In the genomic region with DNA sequence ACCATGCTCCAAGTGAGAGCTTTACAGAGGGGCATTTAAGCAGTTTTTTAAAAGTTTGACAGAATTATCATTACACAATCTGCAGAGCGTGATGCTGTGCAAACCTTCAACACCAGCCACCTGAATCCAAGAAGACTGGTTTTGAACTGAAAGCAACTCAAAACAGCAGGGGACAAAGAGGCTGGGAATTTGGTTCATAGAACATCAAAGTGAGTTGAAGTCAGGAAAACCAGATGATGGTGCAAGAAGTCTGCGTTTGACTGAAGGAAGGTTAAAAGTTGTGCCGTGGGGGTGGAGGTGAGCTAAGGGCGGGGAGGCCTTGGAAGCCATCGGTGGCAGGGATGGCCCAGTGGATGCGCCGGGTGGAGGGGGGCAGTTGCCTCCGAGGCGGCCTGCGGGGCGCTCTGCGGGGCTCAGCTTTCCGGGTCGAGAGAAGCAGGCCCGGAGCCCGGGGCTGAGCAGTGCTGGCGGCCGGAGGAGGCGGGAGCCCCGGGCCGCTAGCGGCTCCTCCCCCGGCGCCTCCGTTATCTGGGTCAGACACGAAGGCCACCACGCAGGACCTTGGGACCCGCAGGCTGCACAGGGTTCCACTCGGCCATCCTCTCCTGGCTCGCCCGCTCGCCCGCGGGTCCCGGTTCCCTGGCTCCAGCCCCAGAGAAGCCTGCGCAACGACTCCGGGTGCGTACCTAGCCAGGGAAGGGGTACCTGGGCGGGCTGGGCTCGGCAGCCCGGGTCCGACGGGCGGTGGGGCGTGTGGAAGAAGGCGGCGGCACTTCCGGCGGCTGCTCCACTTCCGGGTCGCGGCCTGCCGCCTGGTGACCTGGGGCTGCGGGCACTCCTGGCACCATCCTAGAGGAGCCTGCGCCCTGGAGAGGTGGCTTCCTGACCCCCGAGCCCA, we compare ENCODE assay signal across 7 mouse cellular contexts. TPM values are rescaled to one million over a fixed set of nuclear protein-coding genes. Genes with fewer than 3 reads are reported as not detected.
DNase-seq lines count a peak whose midpoint lies in the region; ATAC-seq and TF ChIP-seq lines count a peak whose summit lies in the region.

No protein-coding gene starts in this region.

- peak; percentile 93 for DNase-seq in adrenal gland, postnatal 14 days
- DNase-seq in embryonic facial prominence, embryonic 10.5 days (ENCODE audit: low spot score): peak; percentile 85
- peak; percentile 97 for DNase-seq in heart, adult 11 months
- peak; percentile 84 for DNase-seq in kidney, adult 18-20 months
- DNase-seq in limb, embryonic 11.5 days (ENCODE audit: low spot score): peak; percentile 83

- H3K4me2 ChIP-seq in limb, embryonic 11.5 days (ENCODE audit: low read depth, severe bottlenecking): peak overlapping the region; percentile 68
- H3K4me2 ChIP-seq in midbrain, embryonic 13.5 days (replicated peaks): peak overlapping the region; percentile 79

- peaks cover 15% of the 10 kb centered on the region for H3K4me1 ChIP-seq in embryonic facial prominence, embryonic 10.5 days
- H3K4me1 ChIP-seq in limb, embryonic 11.5 days (ENCODE audit: control insufficient read depth, insufficient read depth, low read length): no peaks in the 10 kb centered on the region
- H3K4me1 ChIP-seq in midbrain, embryonic 13.5 days (replicated peaks): 0 out of 2 replicates have a peak, but pooled peaks cover 4% of the 10 kb centered on the region
- peaks cover 4% of the 10 kb centered on the region for H3K4me1 ChIP-seq in small intestine, adult 2 months (ENCODE audit: control insufficient read depth, insufficient read depth, insufficient read length, low read length)

- peak overlapping the region; percentile 81 for H3K4me3 ChIP-seq in embryonic facial prominence, embryonic 10.5 days
- H3K4me3 ChIP-seq in limb, embryonic 11.5 days (ENCODE audit: low read depth, low read length): peak overlapping the region; percentile 58
- H3K4me3 ChIP-seq in midbrain, embryonic 13.5 days (replicated peaks): peak overlapping the region; percentile 78
- H3K4me3 ChIP-seq in small intestine, adult 2 months (ENCODE audit: low read depth, low read length): peak overlapping the region; percentile 80

- WGBS in embryonic facial prominence, embryonic 10.5 days: 2% methylated on average over 57 of the region's 57 CpGs
- WGBS in limb, embryonic 11.5 days: 1% methylated on average over 52 of the region's 57 CpGs
- 2% methylated on average over 56 of the region's 57 CpGs for WGBS in midbrain, embryonic 13.5 days
- WGBS in small intestine, adult 2 months: 3% methylated on average over 55 of the region's 57 CpGs

- no peaks in the 10 kb centered on the region for H3K27me3 ChIP-seq in embryonic facial prominence, embryonic 10.5 days (replicated peaks; ENCODE audit: low read depth, poor library complexity, severe bottlenecking)
- no peaks in the 10 kb centered on the region for H3K27me3 ChIP-seq in limb, embryonic 11.5 days (ENCODE audit: control insufficient read depth, insufficient read depth, low read length)
- H3K27me3 ChIP-seq in midbrain, embryonic 13.5 days: no peaks in the 10 kb centered on the region
- no peaks in the 10 kb centered on the region for H3K27me3 ChIP-seq in small intestine, adult 2 months (ENCODE audit: control insufficient read depth, insufficient read depth, low read length)

- TF ChIP-seq POLR2A in small intestine, adult 2 months (IDR thresholded peaks at IDR 0.05; ENCODE audit: low read depth, low read length): no peak

- ATAC-seq in limb, embryonic 11.5 days (ENCODE audit: insufficient number of reproducible peaks, low FRiP score, low TSS enrichment, low read depth): peak; percentile 90
- ATAC-seq in midbrain, embryonic 13.5 days: peak; percentile 97

- no peaks in the 10 kb centered on the region for H3K9me3 ChIP-seq in embryonic facial prominence, embryonic 10.5 days
- H3K9me3 ChIP-seq in limb, embryonic 11.5 days (ENCODE audit: control insufficient read depth, low read length): no peaks in the 10 kb centered on the region
- no peaks in the 10 kb centered on the region for H3K9me3 ChIP-seq in midbrain, embryonic 13.5 days

- no peaks in the 10 kb centered on the region for H3K36me3 ChIP-seq in embryonic facial prominence, embryonic 10.5 days (replicated peaks)
- no peaks in the 10 kb centered on the region for H3K36me3 ChIP-seq in limb, embryonic 11.5 days (ENCODE audit: control insufficient read depth, insufficient read depth, low read length)
- no peaks in the 10 kb centered on the region for H3K36me3 ChIP-seq in midbrain, embryonic 13.5 days
- no peaks in the 10 kb centered on the region for H3K36me3 ChIP-seq in small intestine, adult 2 months (ENCODE audit: control insufficient read depth, insufficient read depth, low read length)

- no peak for TF ChIP-seq CTCF in small intestine, adult 2 months (IDR thresholded peaks at IDR 0.05; ENCODE audit: extremely low read depth, insufficient read length, insufficient replicate concordance, low read depth, low read length)

- H3K27ac ChIP-seq in embryonic facial prominence, embryonic 10.5 days (replicated peaks): peak overlapping the region; percentile 94
- H3K27ac ChIP-seq in limb, embryonic 11.5 days (replicated peaks; ENCODE audit: low read depth, low read length): peak overlapping the region; percentile 83
- H3K27ac ChIP-seq in midbrain, embryonic 13.5 days: peak overlapping the region; percentile 88
- peak overlapping the region; percentile 29 for H3K27ac ChIP-seq in small intestine, adult 2 months (ENCODE audit: insufficient read depth, low read depth, low read length)

- peak overlapping the region; percentile 84 for H3K9ac ChIP-seq in limb, embryonic 11.5 days (ENCODE audit: low read length)
- H3K9ac ChIP-seq in midbrain, embryonic 13.5 days (replicated peaks): peak overlapping the region; percentile 89

RNA-seq across cellular contexts. Expression of a gene that starts 3.3 kb away (rescaled TPM):
- total RNA-seq in adrenal gland, postnatal 14 days (2021): 163 and 175 TPM in 2 replicates
- 6.4 and 7.0 TPM in 2 replicates for polyA plus RNA-seq in embryonic facial prominence, embryonic 10.5 days (2016; fragmentation: Nextera tagmentation; extraction: Ambion mirVana)
- 10.1 and 10.8 TPM in 2 replicates for polyA plus RNA-seq in limb, embryonic 11.5 days (2014; fragmentation: Nextera tagmentation; extraction: Ambion mirVana)
- 5.8 and 5.9 TPM in 2 replicates for polyA plus RNA-seq in midbrain, embryonic 13.5 days (2015; fragmentation: Nextera tagmentation; extraction: Ambion mirVana)
- 0.53 TPM in 2 replicates for polyA plus RNA-seq in small intestine, adult 2 months (2012; rRNA removed)

Comparison
In these comparisons a context has a peak if more than half of its experiments do, and no peak if none do; other contexts are left out.
1. Peak in every context shown above with its lines: DNase-seq, ATAC-seq, H3K4me3 ChIP-seq and H3K27ac ChIP-seq.
2. H3K27ac ChIP-seq: peak in every context shown above with its lines; median percentile 94 in embryonic facial prominence, embryonic 10.5 days; 88 in midbrain, embryonic 13.5 days; 83 in limb, embryonic 11.5 days; 29 in small intestine, adult 2 months.